Mouse (Mus musculus) liver, adult 2 months (tissue): Measurements from ENCODE around the gene Gm42957.

Experiments
- CTCF ChIP-seq: fragments of 200-500 bp; IDR thresholded peaks from 2 replicates; pipeline ENCODE4 v1.5.1; 2011; ENCODE audit warnings: low read depth, low read length, control low read depth
- POLR2A ChIP-seq: fragments of 200-500 bp; IDR thresholded peaks from 2 replicates; pipeline ENCODE4 v1.6.1; 2011; ENCODE audit warnings: low read length, control low read depth; ENCODE audit not compliant: insufficient read depth; ENCODE audit errors: extremely low read depth

- TF ChIP-seq CTCF: no peak
- no peak for TF ChIP-seq POLR2A
Measured at GRCm38 (mm10) chr3:96590657-96591056, 44.6 kb upstream of the Gm42957 start.
